18 mouse cellular contexts compared by ENCODE assay signal in the genomic region with DNA sequence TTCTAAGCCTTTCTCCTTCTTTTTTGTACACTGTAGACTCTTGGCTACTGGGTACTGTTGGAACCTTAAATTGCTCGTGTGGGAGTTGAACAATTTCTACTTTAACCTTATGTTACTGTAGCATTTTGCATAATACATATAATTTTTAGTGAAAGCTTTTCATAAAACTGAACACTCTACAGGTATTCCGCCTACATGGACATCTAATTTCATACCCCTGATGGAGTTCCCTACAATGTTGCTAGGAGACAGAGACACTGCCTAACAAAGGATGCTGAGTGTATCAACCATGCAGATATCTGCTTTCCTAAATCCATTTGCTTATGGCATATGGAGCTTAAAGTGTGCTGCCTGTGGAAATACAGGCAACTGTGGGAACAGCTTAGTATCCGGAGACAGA.
DNase-seq lines count a peak whose midpoint lies in the region; ATAC-seq and TF ChIP-seq lines count a peak whose summit lies in the region.
"Had no signal": no experiment of that assay in that cellular context is flagged by ENCODE, and none has a peak within 500 bp of the region (broad histone marks: within the 10 kb centered on the region; RNA-seq: fewer than 3 reads in every experiment).

No protein-coding gene starts in this region.

- WGBS in thymus, adult 2 months = 93% methylated on average over 3 of the region's 3 CpGs

- H3K27me3 ChIP-seq in thymus, adult 2 months (ENCODE audit: control insufficient read depth, insufficient read depth, low read length) = no peaks in the 10 kb centered on the region
- H3K27me3 ChIP-seq: kidney, embryonic 15.5 days; liver, embryonic 13.5 days; megakaryocyte, embryonic 14.5 days had no signal

- H3K4me3 ChIP-seq in thymus, adult 2 months (ENCODE audit: control insufficient read depth, insufficient read depth, low read length) = no peak overlapping the region
- H3K4me3 ChIP-seq: heart, adult 2 months; kidney, embryonic 15.5 days; limb, embryonic 10.5 days; liver, embryonic 13.5 days; megakaryocyte, embryonic 14.5 days had no signal

- no peak for DNase-seq in frontal cortex, postnatal 14 days (ENCODE audit: low spot score in 2 of 2)
- peak; percentile 66 for DNase-seq in right cerebral cortex, adult 18-20 months
- no peak for DNase-seq in right cerebral cortex, postnatal 4 days
- DNase-seq in left cerebral cortex, adult 18-20 months (ENCODE audit: low spot score in 2 of 2) = peak; percentile 4 to 20
- DNase-seq in thymus, adult 2 months = no peak
- DNase-seq in adrenal gland, adult 18-20 months (ENCODE audit: low spot score in 2 of 2) = no peak
- DNase-seq: adrenal gland, postnatal 25 days; cerebellum, adult 2 months; embryo, embryonic 11 days; heart, adult 2 months; liver, embryonic 13.5 days had no signal

- H3K36me3 ChIP-seq in thymus, adult 2 months (ENCODE audit: control insufficient read depth, insufficient read depth, low read length) = no peaks in the 10 kb centered on the region
- H3K36me3 ChIP-seq: G1E; kidney, embryonic 15.5 days; limb, embryonic 10.5 days; liver, embryonic 13.5 days had no signal

- no peak for TF ChIP-seq POLR2A in thymus, adult 2 months (IDR thresholded peaks at IDR 0.05; ENCODE audit: control insufficient read depth, extremely low read depth, insufficient read depth, low read length, poor library complexity)

- ATAC-seq in frontal cortex, adult (ENCODE audit: low TSS enrichment) = peak; percentile 97
- ATAC-seq: inflammation-experienced regulatory T-cells, adult 6 months; lung, postnatal 0 days had no signal

- no peak overlapping the region for H3K27ac ChIP-seq in thymus, adult 2 months (ENCODE audit: control insufficient read depth, insufficient read depth, low read length)
- H3K27ac ChIP-seq: heart, adult 2 months; kidney, embryonic 15.5 days; limb, embryonic 10.5 days; liver, embryonic 13.5 days had no signal

- H3K4me1 ChIP-seq in thymus, adult 2 months (replicated peaks; ENCODE audit: control insufficient read depth, insufficient read depth, low read length) = no peaks in the 10 kb centered on the region
- H3K4me1 ChIP-seq: kidney, embryonic 15.5 days; limb, embryonic 10.5 days; liver, embryonic 13.5 days had no signal

- no peak for TF ChIP-seq CTCF in thymus, adult 2 months (IDR thresholded peaks at IDR 0.05; ENCODE audit: borderline replicate concordance, control insufficient read depth, extremely low read depth, insufficient read depth, low read length, poor library complexity)

Comparison
In these comparisons a context has a peak if more than half of its experiments do, and no peak if none do; other contexts are left out.
1. DNase-seq: peak in right cerebral cortex, adult 18-20 months (single experiment) and left cerebral cortex, adult 18-20 months (2 of 2); none in frontal cortex, postnatal 14 days (0 of 2), right cerebral cortex, postnatal 4 days (single experiment), thymus, adult 2 months (single experiment) and adrenal gland, adult 18-20 months (0 of 2).